Mouse (Mus musculus) cerebellum, postnatal 14 days (tissue): ENCODE measurements around the gene Theg.
A peak's percentile ranks its signal among the peaks of the same experiment; 100 is the strongest.

Experiments
- DNase-seq, 2 experiments: peaks; one replicate each; pipeline ENCODE4 v3.0.0; 2021; ENCODE audit warnings: mixed read lengths in 2 of 2

Theg gene

DNA sequence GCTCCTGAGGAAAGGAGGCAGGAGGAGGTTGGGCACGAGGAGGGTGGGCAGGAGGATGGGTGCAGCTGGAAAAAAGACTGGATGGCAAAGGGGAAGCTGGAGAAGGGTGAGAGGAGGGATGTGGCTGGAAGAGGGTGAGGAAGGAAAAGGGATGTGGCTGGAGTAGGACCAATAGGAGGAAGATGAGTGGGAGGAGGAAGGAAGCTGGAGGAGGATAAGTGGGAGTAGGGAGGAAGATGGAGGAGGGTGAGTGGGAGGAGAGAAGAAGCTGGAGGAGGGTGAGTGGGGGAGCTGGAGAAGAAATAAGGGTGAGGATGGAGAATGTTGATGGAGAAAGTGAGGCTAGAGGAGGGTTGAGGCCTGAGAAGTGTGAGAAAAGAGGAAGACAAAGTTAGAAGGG, 51.7 kb downstream of the Theg start:
- DNase-seq = no peak

GRCm38 (mm10) chr10:79534426-79534825, 52.7 kb downstream of the Theg start:
- peak in 1 of 2 experiments; percentile 1 for DNase-seq

DNA sequence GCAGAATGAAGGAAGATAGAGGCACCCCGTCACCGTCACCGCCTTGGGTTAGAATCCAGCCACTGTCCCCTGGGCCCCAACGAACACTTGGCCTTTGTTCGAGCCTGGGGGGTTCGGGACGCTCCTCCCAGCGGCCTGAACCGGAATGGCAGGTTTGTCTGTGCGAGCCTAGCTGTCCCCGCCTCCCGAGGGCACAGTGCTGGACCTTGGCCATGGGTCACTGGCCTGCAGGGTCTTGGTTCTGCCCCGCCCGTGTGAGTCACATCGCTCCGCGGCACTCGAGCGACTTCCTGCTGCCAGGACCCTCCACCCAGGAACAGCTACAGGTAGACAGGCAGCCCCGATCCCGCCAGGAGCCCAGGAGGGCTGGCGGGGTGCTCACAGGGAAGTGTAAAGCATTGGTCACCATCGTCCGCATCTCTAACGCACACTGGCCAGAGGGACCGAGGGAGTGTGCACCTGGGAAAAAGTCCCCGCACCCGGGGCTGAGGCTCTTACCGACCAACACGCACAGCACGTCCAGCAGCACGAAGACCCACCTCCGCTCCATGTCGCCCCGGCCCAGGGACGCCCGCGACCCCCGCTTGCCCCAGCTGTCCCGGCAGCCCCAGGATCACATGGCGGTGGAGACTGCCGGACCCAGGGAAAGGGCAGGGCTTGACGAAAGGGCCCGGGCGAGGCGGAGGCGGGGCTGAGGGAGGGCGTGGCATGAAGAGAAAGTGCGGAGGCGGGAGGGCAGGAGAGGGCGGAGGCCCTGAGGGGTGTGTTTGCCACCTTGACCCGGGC, 53.8 kb downstream of the Theg start, which contains the start of gene Plpp2:
Gene Plpp2 (minus strand): TSS at position 671 of the 786 bp plus-strand sequence.
- peak; percentile 60 to 70 for DNase-seq

- DNase-seq = no peak
These were observed 54.5 kb downstream of the Theg start for GRCm38 (mm10) chr10:79532678-79533077.

DNA sequence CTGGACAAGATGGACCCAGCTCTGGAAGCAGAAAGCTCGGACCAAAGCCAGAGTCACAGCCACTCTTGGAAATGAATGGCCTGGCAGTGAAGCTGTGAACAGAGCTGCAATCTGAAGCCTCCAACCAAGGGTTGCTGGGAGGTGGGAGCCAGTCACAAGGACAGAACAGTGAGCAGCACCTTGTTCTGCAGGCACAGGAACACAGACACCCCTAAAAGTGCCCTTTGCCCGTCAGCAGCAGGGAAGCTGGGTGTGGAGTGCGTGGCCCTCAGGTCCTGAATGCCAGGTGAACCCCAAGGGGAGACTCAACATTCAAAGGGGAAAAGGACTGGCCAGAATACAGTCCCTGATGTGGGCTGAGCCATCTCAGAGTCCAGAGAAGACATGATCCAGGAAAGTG, 55.5 kb downstream of the Theg start:
- DNase-seq = peak in 1 of 2 experiments; percentile 10

GRCm38 (mm10) chr10:79530721-79531120, 56.4 kb downstream of the Theg start:
- DNase-seq = no peak

GRCm38 (mm10) chr10:79530241-79530640, 56.9 kb downstream of the Theg start:
- DNase-seq = peak in 1 of 2 experiments; percentile 1

DNA sequence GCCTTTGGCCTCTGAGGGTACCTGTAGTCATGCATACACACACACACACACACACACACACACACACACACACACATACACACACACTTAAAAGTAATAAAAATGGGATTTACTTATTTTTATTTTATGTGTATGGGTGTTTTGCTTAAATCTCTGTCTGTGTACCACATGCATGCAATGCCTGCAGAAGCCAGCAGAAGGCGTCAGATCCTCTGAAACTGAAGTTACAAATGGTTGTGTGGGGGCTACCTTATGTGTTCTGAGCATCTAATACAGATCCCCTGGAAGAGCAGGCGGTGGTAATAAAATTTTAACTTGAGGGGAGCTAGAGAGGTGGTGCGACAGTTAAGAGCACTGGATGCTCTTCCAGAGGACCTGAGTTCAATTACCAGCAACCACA, 59.0 kb downstream of the Theg start:
- DNase-seq = no peak

- peak in 1 of 2 experiments; percentile 1 for DNase-seq
These were observed 59.7 kb downstream of the Theg start for GRCm38 (mm10) chr10:79527453-79527845.

GRCm38 (mm10) chr10:79526661-79527452, 60.3 kb downstream of the Theg start:
- DNase-seq = no peak
